Mouse (Mus musculus): ENCODE measurements around the gene Nat14.

The Nat14 gene

DNA sequence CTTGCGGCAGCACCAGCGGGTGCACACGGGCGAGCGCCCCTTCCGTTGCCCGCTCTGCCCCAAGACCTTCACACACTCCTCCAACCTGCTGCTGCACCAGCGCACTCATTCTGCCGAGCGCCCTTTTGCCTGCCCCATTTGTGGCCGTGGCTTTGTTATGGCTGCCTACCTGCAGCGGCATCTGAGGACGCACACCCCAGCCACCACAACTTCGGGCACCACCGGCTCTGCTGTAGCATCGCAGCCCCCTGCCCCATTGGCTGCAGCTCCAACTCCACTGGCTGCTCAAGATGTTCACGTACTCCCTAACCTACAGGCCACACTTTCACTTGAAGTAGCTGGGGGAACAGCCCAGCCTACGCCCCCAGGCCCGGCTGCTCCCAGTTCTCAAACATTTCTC lies 1.3 kb upstream of the Nat14 start:
- DNase-seq (ENCODE audit: low read depth, low spot score): no peak

DNA sequence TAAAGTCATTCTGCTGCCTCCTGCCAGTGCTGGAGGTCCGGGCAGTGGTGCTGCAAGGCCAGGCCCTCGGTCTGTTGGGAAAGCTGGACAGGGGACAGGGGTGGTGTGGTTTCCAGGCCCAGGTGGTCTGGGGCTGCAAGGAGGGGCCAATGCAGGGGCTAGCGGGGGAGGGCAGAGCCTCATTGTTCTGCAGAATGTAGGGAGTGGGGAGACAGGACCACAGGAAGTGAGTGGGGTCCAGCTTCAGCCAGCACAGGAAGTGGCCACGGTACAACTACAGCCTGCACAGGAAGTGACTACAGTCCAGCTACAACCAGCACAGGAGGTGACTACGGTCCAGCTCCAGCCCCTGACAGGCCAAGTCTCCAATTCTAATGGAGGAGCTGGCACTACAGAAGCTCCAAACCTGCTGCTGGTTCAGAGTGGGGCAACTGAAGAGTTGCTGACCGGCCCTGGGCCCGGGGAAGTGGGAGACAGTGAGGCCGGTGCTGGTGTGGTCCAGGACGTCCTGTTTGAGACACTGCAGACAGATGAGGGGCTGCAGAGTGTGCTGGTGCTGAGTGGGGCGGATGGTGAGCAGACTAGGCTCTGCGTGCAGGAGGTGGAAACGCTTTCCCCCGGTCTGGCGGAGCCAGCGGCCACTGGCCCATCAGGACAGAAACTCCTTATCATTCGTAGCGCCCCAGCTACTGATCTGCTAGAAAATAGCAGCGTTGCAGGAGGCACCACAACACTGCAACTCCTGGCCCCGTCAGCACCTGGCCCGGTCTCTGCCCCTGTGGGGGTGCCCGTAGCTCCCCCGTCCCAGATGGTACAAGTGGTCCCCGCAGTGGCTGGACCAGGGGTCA lies 628 bp upstream of the Nat14 start:
- DNase-seq (ENCODE audit: low read depth, low spot score): no peak

DNA sequence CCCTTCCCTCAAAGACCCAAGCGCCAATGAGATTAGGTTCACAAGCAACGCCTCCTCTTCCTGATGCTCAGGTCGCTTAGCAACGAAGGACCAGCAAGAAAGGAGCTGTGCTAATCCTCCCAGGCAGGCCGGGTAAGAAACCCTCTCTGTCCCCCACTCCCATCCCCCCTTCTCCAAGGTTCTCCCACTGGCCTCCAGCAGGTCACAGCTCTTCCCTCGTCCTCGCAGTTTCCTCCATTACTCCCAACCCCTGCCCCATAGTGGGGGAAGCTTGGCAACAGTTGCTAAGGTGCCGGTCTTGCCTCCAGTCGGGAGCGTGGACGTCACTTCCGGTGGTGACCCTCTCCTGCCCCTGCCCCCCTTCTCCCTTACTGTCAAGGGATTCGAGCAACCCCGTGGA lies 680 bp downstream of the Nat14 start:
- peak; percentile 86 for DNase-seq (ENCODE audit: low read depth, low spot score)

DNA sequence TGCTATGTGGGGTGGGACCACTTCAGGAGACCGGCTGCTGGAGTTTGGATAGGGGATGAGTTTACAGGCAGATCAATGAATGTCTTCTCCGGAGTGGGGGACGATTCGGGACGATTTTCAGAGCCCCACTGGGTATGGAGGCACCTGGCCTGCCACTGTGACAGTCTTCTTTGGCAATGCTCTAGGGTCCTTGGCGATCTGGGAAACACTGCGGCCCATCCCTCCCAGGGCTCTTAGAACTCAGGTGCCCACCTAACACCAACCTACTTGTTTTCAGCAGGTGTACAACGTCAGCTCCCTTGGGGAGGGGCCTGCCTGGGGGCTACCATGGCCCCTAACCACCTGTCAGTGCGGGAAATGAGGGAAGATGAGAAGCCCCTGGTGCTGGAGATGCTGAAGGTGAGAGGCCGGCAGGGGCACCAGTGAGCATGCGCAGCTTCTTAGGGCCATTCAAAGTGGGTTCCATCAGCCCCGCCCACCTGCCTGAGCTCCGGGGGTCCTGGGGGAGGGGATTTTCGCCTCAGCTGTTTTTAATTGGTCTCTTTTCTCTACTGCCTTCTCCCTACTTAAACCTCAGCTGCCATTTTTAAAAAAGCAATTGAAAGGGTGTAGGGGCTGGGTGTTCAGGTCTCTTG lies 1.2 kb downstream of the Nat14 start:
- peak; percentile 85 for DNase-seq (ENCODE audit: low read depth, low spot score)

DNA sequence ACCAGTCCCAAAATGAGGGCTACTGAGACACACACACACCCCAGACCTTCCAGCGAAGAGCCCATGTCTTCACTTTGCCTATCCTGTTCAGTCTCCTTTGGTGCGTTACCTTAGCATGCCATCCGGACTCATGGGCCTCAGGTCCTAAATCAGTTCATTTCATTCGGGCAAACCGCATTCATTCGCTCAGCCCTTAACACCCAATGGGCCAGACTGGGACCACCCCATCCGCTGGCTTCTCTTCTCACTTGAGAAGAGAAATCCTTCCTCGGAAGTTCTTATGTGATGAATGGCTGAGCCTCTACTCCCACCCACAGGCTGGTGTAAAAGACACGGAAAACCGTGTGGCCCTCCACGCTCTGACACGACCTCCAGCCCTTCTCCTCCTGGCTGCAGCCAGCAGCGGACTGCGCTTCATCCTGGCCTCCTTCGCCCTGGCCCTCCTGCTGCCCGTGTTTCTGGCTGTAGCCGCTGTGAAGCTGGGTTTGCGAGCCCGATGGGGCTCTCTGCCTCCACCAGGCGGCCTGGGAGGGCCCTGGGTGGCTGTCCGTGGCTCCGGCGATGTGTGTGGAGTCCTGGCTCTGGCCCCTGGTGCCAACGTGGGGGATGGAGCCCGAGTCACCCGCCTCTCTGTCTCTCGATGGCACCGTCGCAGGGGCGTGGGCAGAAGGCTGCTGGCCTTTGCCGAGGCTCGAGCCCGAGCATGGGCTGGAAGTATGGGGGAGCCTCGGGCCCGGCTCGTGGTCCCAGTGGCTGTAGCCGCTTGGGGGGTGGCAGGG lies 1.9 kb downstream of the Nat14 start:
- no peak for DNase-seq (ENCODE audit: low read depth, low spot score)

DNA sequence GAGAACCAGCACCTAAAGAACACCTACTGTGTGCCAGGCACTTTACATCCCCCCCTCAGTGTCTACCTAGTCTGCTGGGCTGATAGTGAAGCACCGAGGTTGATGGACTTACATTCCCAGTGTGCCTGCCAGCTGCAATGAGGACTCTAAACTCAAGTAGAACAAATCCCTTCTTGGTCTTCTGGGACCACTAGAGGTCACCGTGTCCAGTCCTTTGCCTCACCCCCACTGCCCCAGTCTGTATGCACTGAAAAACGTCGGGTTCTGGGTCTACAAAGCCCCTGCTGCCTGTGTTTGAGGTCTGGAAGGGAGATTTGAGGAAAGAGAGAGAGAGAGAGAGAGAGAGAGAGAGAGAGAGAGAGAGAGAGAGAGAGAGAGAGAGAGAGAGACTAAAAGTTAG lies 2.7 kb downstream of the Nat14 start:
- no peak for DNase-seq (ENCODE audit: low read depth, low spot score)

DNA sequence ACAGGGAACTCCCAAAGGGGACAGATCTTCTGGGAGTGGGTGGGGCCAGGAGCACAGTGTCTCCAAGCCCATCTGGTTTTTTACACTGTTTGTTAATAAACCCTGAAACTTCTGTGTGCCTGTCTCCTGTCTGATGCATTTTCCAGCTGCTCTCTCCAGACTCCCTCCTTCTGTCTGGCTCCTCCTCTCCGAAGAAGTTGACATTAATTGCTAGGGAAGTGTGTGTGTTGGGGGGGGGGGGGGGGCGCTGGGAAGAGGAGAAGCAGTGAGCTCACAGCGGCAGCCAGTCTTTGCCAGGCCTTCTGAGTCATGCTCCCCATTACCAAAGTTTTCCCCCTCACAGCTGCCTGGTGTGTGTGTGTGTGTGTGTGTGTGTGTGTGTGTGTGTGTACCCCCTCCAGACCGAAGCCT lies 3.1 kb downstream of the Nat14 start:
- DNase-seq (ENCODE audit: low read depth, low spot score): no peak

DNA sequence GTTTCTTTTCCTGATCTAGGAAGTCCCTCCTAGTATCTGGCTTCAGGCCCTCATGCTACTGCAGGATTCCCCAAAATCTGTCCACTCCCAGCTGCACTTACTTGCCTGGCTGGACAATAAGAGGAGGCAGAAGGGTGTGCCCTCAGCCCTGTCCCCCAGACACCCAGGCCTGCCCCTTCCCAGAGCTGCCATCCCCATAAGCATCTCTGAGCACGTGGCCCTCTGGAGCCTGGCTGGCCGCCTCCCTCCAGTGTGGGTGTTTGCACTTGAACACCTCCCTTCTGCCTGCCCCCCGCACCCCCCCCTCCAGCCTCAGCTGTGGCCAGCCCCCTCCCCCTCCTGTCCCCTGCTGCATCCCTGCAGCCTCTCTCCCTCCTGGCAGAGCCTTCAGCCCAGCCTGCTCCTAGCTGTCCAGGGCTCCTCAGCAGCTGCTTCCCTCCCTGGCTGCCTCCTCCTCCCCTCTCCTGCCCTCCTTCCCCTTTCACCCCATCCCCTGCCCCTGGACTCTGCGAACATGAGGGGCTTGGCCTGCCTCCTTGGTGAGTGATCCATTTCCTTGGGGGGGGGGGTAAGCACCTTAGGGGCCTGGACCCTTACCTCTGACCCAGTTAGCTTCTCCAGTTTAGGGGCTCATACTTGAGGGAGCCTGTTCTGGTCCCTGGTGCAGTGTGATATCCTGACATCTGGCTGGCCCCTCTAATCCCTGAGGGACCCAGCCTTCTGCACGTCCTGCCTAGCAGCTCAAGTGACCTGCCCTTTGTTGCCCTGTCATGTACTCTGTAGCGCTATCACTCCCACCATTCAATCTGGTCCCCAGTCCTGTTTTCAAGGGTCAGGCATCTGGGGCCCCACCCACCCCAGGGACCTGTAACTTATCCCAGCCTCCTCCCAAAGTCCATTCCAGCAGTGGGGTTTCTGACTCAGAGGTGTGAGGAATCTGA lies 3.9 kb downstream of the Nat14 start, which contains the start of gene Ssc5d:
TSS of gene Ssc5d (plus strand) at position 345 of the 941 bp plus-strand sequence.
- no peak for DNase-seq (ENCODE audit: low read depth, low spot score)

DNA sequence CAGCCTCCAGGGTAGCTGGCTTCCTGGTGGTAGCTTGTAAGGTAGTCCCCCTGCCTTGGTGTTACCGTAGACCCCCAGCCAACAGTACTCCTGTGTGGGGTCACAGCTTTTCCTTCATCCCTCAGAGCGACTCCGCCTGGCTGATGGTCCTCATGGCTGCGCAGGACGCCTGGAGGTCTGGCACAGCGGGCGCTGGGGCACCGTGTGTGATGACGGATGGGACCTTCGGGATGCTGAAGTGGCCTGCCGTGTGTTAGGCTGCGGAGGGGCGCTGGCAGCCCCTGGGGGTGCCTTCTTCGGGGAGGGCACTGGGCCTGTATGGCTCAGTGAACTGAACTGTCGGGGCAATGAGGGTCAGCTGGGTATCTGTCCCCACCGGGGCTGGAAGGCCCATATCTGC lies 5.0 kb downstream of the Nat14 start:
- no peak for DNase-seq (ENCODE audit: low read depth, low spot score)

DNA sequence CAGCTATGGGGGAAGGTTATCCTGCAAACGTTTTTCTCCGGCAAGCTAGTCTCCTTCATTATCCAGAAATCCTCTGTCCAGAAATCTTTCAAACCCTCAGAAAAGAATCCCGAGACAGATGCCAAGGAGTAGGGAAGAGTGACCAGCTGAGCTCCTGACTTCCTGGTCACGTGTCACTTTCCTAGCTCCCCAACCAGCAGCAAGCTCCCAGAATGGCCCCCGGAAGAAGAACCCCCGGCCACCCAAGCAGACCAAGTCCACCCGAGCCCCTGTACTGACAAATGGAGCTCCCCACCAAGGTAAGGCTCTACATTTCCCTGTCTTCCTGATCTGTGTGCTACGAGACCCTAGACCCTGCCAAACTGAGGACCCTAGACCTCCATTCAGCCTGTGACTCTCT lies 5.9 kb downstream of the Nat14 start:
- DNase-seq (ENCODE audit: low read depth, low spot score): no peak

DNA sequence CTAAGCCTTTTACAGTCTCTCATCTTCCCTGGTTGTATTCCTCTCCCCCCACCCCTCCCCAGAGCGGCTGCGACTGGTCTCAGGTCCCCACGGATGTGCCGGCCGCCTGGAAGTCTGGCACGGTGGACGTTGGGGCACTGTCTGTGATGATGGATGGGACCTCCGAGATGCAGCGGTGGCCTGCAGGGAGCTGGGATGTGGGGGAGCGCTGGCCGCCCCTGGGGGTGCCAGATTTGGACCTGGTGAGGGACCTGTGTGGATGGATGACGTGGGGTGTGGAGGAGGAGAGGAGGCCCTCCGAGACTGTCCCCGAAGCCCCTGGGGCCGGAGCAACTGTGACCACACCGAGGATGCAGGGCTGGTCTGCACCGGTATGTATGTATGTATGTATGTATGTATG lies 6.5 kb downstream of the Nat14 start:
- DNase-seq (ENCODE audit: low read depth, low spot score): no peak

DNA sequence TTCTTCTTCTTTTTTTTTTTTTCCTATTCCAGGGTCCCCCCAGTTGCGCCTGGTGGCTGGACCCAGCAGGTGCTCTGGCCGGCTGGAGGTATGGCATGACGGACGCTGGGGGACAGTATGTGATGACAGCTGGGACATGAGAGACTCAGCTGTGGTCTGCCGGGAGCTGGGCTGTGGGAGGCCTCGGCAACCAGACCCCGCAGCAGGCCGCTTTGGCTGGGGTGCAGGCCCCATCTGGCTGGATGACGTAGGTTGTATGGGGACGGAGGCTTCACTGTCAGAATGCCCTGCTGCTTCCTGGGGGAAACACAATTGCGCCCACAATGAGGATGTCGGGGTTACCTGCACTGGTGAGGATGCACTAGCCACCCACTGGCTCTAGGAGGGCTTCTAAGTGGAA lies 11.3 kb downstream of the Nat14 start:
- no peak for DNase-seq (ENCODE audit: low read depth, low spot score)

DNA sequence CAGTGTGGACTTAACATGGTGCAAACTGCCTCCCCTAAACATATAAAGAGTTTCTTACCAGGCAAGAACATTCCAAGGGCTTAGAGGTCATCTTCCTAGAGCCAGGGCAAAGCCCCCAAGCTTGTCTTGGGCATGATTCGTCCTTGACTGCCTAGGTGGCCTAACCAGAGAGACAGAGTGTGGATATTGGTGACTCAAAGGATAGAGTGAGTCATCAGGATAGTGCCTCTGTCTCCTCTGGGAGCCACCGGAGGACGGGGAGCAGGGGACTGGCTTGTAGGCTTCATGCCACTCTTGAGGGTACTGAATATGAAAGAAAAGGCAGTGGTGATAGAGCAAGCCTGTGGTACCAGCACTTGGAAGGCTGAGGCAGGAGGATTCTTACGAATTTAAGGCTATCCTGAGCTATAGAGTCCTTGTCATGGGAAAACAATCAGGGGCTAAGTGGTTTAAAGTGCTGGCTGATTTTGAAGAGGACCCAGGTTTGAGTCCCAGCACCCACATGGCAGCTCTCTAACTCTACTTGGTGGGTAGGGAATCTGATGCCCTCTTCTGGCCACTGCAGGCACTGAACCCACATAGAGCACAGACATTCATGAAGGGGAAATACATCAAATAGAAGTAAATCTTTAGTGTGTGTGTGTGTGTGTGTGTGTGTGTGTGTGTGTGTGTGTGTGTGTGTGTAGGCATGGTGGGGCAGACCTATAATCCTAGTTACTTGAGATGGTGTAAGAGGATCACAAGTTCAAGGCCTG lies 12.5 kb downstream of the Nat14 start:
- DNase-seq (ENCODE audit: low read depth, low spot score): no peak

DNA sequence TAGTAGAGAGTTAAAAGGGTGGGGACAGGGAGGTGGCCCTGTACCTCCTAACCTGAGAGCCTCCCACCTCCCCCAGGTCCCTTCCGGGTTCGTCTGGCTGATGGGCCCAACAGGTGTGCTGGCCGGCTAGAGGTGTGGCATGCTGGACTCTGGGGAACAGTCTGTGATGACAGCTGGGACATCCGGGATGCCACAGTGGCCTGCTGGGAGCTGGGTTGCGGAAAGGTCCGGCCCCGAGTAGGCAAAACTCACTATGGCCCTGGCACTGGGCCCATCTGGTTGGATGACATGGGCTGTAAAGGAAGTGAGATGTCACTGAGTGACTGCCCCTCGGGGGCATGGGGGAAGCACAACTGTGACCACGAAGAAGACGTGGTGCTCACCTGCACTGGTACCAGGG lies 15.0 kb downstream of the Nat14 start:
- DNase-seq (ENCODE audit: low read depth, low spot score): no peak

DNA sequence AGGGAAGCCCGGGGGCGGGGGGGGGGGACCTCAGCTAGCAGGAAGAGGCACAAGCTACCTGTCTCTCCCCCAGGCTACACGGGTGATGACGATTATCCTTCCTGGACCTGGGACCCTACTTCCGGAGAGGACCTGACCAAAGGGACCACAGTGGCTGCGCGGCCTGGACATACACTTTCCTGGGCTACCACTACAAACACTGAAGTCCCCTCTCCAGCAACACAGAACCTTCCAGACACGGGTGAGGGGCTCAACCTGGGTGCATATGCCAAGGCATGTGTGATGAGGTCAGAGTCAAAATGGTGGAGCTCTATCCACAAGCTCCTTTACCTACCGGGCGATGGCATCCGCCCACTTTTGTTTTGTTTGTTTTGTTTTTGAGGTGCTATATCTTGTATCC lies 15.6 kb downstream of the Nat14 start:
- no peak for DNase-seq (ENCODE audit: low read depth, low spot score)

DNA sequence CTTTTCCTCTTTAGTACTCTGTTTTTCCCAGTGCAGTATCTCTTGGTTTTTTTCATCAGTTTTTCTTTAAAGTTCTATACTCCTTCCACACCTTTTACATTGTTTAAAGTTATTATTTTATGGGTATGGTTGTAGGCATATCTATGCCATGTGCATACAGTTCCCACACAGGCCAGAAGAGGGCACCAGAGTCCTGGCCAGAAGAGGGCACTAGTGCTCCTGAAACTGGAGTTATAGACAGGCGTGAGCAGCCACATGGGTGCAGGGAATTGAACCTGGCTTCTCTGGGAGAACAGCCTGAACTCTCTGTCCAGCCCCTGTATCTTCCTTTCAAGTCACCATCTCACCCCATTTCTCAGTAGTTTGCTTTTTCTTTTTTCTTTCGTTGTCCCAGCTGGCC lies 16.6 kb downstream of the Nat14 start:
- no peak for DNase-seq (ENCODE audit: low read depth, low spot score)

DNA sequence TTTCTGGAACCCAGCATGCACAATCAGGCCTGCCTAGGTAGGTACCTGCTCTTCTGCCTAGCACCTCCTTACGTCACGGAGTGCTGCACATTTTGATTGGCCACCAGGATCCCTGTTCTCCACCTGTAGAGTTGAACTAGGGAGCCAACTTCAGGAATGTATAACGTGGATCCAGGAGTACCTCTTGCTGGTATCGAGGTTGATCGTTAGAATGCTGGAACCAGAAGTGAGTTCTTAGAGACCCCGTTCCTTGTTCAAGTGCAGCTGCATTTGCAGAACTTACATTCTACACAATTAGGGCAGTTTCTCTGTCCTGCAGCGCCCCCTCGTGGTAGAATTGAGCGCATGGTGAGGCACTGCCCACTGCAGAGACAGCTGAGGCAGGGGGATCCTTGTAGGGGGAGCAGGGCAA lies 18.2 kb downstream of the Nat14 start:
- no peak for DNase-seq (ENCODE audit: low read depth, low spot score)

DNA sequence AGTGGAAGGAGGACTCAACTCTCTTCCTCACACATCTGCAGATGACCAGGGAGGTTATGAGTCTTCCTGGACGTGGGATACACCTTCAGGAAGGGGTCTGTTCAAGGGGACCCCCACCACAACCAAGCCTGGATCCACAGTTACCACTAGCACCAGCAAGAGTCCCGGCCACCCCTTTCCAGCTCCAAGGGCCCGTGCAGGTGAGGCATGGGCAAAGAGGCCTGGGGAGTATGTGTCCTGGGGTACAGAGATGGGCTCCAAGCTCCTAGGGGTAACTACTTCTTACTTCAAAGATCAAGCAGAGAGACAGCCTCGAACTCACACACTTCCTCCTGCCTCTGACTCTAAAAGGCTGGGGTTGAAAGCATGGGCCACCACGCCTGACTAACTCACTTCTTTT lies 20.8 kb downstream of the Nat14 start:
- DNase-seq (ENCODE audit: low read depth, low spot score): no peak

DNA sequence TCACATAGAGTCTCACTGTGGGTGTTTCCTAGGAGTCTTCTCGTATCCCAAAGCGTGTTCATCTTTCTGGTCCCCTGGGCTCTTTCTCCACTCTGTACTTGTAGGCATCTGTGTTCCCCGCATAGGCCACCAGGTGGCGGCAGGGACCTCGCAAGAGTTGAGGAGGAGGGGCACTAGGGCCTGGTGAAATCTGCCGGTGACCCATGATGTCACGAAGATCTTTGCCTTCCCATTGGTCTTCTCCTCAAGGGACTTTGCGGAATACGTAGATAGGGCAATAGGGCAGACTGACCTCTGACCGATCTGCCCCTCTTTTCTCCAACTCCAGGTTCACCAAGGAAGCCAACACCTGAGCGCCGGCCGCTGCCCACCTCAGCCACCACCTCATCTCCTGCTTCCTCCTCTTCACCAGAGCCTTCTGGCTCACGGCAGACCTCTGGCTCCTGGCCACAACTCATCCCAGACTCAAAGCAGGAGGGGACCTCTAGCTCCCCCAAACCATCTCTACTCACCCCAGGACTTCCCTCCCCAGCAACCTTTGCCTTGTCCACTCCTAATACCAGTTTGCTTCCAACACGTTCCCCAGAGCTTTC lies 21.5 kb downstream of the Nat14 start:
- no peak for DNase-seq (ENCODE audit: low read depth, low spot score)

DNA sequence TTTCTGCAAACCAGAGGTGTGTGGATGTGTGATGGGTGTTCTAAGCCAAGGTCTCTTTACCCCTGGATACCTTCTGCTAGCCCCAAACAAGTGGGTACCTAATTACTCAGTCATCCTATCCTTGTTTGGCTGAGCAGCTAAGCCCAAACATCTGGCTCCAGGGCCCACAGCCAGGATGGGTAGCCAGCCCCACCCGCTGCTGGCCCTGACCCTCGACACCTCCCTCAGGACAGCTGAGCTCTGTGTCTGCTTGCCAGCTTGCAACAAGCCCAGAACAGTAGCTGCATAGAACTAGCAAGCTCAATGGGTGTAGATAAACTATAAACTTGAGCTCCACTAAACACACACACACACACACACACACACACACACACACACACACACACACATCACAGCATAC lies 26.0 kb downstream of the Nat14 start:
- no peak for DNase-seq (ENCODE audit: low read depth, low spot score)
